Mouse (Mus musculus) lung, postnatal 4 days (tissue): ENCODE measurements at regions not wholly inside any gene's neighbourhood (a gene's known extent, or its start where the extent isn't known, plus 50 kb on each side); places are given as distances from the start of the nearest gene placed in this dataset.
"Not testable (repeated sequence)": the region's sequence is repeated elsewhere in the genome, so short reads cannot be mapped to it uniquely, and the experiment has no call there.

Experiments
- DNase-seq, 2 experiments: peaks; one replicate each; pipeline ENCODE4 v3.0.0; 2021

DNA sequence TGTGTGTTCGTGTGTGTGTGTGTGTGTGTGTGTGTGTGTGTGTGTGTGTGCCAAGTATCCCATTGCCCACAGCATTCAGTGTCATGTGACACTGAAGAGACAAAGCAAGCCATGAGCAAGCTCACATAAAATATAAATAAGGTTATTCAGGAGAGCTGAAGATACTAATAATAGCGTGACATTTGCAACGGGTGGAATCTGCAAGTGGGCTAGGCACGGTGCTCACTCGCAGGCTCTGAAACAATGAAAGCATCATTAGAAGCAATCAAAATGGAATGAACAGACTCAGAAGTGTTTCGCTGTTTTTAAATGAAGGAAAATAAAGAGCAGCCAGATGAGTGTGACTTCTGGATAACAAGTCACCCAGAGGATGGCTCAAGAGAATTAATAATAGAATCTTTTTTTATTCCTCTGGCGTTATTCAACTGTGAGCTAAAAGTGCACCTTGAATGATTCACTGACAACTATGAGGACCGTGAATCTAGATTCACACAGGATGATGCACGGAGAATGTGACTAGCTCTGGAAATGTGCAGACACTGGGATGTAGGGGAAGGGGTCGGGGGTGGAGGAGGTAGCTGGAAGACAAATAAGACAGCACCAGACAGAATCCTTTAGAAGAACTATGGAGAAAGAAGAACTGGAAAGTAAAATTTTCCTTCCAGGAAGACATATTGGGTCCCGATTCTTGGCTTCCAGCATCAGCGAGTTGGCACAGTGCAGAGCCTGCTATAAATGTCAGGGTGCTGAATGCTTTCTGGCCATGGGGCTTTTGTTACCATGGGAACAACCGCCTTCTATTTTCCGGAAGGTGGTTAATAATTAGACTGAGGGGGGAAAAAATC is 55.3 kb downstream of the Actbl2 start:
- no peak for DNase-seq

DNA sequence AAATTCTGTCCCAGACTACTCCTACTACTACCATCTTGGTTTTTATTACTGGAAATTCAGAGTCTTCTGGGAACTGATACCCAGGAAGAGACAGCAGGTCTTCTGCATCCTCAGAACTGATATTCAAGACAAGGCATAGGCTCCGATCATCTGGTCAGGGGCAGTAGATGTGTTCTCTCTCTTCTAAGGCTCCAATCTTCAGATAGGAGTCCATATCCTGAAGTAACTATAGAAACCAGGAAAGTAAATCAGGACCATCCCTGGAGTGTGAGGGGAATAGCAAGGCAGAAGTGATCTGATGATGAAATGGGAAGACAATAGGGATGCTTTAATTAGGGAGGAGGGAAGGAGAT is 55.9 kb downstream of the Actbl2 start:
- no peak for DNase-seq

DNA sequence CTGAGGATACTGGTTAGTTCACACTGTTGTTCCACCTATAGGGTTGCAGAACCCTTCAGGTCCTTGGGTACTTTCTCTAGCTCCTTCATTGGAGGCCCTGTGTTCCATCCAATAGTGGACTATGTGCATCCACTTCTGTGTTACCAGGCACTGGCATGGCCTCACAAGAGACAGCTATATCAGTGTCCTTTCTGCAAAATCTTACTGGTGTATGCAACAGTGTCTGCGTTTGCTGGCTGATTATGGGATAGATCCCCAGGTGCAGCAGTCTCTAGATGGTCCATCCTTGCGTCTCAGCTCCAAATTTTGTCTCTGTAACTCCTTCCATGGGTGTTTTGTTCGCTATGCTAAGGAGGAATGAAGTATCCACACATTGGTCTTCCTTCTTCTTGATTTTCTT is 58.7 kb downstream of the Actbl2 start:
- DNase-seq = not testable (repeated sequence)

DNA sequence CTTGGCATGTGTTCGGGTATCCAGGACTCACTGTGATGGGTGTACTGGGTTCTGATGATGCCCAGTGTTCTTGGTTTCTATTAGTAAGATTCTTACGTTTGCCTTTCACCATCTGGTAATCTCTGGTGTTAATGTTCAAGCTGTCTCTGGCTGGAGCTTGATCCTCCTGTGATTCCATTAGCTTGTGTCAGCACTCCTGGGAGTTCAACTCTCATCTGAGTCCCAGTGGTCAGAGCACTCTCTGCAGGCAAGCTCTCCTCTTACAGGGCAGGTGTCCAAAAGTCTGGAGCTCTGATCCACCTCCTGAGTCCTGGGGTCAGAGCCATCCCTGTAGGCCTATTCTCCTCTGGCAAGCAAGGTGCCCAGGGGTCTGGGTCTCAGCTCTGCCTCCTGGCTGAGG is 63.1 kb downstream of the Actbl2 start:
- DNase-seq = not testable (repeated sequence)

DNA sequence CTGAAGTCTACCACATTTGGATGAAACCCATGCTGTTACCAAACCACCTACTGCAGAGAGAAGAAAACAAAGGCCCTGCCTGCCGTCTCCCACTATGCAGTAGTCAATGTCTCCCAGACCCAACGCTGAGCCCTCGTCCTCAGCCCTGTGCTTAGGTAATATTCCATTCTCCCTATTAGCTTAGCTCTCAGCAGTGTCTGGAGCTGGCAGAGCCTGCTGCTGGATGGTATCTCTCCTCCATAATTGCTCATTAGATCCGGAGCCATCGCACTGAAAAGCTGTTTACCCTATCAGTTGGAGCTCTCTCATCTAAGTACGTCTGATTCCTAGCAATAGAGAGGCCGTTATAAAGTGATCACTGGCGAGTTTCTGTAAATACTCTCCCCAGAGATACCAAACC is 68.4 kb downstream of the Actbl2 start:
- DNase-seq = no peak

DNA sequence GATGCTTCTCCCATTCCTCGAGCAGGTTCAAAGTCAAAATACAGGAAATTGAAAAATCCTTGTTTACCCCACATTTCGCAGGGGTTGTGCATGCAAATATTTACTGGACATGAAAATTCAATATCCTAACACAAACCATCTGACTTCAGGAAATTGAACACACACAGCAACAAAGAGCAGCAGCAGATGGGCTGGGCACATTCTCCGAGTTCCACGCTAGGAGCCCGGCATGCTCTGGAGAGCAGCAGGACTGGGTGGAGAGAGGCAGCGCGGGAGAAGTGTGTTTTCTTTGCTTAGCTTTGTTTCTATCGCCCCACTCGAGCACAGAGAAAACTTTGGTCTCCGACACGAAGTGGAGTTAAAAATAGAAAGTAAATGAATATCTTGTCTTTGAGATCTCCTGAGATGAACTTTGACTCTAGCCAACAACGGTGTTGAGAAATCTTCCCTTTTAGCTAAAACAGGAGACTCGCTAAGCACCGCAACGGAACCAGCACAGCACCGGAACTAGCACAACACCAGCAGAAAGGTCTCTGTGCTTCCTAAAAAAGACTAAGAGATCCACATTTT is 71.4 kb downstream of the Actbl2 start:
- DNase-seq = peak; percentile 18 to 37

DNA sequence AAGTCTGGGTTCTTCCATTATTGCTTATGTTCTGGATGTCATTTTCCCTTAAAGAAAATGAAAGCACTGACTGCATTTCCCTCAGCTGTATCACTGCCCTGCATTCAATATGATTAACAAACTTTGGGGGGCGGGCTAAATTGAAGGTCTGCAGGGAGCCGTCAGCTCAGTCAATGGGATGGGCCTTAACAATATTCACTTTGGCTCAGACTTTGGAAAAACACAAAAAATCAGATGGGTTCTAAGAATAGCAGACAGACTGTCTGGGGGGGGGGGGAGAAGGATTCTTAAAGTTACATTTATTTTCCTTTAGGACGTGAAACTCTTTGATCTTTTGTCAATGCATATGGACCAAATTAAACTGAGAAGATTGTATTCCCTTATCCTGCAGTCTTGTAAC is 78.2 kb downstream of the Actbl2 start:
- no peak for DNase-seq

DNA sequence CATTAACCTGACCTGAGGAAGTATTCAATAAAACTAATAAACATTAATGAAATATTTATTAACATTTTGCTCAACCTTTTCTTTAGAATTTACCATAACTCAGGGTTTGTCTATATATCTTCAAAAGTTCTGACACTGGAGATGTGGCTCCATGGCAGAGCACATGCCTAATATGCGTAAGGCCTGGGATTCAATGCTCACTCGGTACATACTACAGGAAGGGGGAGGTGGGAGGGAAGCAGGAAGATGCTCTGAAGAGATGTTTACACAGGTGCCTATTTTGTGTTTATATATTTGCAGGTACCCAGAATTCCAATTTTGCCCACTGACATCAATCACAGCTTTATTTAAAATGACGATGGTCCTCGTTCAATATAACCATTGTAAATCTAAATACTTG is 79.0 kb downstream of the Actbl2 start:
- DNase-seq = no peak

DNA sequence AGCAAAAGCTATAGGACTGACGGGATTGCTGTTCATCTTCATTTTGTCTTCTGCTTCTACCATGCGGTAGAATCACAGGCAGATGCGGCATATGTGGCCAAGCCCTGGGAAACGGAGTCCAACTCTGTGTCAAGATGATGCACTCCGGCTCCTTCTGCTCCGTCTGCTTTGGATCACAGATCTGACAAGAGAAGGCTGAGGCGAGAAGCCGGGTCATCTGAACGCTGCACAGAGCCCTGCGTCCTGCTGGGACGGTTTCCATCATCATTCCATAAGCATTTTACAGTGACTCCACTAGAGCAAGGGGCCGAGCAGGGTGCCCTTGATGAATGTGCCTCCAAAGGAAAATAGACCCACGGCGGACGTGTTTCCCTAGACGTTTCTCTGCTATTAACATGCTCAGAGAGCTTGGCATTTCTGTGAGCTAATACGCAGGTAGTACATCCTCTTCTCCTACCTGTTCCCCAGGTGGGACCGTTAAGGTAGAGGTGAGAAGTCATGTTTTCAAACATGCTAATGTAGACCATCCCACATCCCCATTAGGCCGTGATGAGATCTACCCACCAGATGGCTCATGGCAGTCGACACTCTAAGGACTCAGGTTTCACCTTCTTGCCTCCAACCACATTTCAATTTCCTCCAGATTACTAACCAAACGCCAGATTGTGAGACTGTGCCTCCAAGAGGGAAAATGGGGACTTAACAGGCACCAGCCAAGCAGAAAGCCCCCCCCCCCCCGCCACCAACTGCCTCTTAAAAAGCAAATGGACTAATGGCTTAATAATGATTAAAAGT is 79.6 kb downstream of the Actbl2 start:
- DNase-seq = peak in 1 of 2 experiments; percentile 28

DNA sequence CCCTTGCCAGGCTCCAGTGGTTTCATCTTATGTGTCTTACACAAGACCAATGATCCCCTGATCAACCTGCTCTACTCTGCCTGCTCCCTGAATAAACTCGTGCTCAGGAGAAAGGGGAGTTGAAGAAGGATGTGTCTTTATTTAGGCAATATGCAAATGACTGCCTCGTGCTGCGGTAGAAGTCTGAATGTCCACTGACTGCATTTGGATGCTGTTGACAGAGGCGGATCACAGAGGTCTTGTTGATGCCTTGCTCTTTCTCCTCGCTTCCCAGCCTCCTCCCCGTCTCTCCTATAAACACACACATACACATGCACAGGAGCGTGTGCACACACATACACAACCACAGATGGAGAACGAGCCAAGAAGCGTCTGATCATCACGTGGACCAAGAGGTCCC is 90.2 kb downstream of the Actbl2 start:
- DNase-seq = no peak

DNA sequence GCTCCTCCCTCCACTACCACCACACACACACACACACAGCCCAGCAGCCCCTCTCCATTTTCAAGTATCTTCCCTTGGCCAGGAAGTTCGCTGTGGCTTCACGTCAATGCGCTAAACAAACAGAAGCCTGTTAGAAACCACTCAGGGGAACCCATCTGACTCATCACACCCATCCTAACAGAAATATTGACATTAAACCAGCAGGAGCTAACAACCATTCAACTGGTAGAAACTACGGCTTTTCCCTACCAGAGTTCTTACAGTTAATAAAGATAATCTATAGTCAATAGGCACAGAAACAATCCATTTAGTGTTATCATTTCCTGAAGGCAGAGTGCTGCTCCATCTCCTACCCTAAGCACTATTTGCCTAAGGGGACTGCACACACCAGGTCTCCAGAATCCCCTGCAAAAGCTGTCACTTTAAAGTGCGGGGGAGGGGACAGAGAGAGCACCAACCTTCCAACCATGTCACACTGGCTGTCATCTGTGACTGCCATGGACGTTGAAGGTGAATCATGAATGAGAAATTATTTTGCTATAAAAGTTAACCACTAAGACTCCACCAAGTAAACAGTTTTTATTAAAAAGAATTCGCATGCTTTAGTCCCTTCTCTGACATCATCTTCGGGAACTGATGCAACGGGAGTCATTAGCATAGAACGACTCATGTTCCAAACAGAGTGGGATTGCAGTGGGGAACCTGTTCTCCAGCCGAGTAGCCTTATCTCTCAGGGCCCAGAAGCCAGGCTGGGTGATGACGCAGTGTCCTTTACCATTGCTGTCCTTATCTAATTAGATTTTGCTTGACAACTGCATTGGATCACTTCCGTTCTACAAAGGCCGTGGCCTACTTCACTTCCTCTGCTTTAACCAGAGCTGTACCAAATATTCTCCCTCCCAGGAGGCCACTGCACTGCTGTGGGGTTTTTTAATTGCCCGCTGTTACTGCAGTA is 91.0 kb downstream of the Actbl2 start:
- DNase-seq = peak; percentile 13 to 27

DNA sequence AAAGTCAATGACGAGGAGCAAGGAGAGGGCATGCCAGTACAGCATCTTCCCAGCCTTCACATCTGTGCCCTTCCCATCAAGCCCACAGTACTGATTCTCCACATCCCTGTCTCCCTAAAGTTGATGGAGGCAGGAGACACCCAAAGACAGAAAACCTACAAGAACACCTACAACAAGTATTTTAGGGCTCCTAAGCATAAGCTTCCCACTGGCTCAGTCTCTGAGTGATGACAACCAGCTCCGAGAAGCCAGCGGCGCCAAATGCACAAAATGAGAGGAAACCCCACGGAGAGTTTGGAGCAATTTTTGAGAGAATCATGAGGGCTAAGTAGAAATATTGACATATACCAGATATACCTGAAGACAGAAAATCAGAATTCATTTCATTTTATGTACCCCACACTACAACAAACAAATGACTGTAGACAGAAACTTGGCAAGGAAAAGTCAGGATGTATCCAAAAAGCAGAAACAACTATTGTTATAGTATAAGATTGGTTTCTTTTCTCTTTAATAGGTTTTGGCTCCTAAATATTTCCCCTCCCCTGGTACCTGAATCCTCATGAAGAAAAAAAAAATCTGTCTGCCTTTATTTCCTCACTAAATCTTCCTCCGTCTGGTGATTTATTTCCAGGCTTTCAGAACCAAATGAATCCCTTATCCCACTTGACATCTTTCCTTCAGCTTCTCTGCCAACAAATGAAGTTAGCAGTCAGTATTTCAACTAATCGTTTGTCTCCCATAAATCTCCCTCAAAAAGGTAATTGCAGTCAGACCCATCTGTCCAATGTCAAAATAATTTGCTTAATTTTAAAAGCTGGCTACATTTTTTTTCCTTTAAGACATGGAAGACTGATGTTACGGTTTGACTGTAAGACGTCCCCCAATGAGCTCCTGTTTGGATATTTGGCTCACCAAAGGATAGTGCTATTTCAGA is 102.0 kb downstream of the Actbl2 start:
- DNase-seq = no peak

DNA sequence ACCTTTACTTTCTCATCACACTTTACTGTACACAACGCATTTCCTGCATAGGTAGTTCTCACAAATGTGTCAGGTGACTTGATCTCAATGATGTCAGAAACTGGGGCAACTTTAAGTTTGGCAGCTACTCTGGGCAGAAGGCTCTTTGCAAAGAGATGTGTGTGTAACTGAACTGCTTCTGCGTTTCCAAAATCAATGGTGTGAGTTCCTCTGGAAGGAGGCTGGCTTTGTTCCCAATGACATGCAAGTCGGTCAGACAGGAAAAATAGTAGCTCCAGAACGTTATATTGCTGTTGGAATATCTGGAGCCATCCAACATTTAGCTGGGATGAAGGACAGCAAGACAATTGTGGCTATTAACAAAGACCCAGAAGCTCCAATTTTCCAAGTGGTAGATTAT is 106.6 kb downstream of the Actbl2 start:
- no peak for DNase-seq

DNA sequence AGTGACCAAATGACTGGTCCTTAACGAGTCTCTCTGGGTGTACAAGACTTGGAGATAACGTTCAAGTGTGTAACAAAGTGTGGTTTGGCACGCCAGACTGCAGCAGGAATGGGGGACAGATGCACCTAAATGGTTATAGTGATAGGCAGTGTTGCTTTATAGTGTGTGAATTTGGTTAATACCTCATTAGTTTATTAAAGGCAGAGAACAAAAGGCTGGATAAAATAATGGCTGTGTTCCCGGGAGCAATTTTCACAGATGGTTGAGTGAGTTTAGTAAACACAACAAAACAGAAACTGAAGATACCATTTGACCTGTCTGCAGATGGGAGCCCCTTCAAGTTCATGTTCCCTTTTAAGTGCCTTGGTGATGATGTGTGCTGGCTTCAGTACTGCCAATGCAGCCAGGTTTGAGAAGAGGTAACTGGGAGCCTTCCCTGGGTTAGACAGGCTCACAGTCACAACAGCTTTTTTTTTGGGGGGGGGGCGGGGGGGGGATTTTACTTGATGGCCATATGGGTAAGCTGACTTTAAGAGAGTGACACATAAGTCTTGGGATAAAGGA is 108.4 kb downstream of the Actbl2 start:
- no peak for DNase-seq

DNA sequence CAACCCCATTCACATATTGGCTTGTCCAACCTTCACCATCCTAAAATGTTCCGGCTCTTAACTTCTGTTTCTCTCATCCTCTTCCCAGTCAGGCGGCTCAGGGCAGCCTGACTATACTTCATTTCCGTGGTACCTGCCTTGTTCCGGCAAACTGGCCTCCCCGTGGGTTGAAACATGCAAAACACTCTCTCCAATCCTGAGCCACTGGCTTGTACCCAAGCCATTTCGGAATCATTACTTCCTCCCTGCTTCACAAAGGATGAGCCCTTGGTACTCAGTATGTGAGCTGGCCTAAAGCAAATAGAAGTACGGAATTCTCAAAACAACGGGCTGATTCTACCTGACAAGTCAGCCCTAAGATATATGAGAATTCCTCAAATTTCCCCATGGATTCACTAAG is 112.1 kb downstream of the Actbl2 start:
- no peak for DNase-seq

DNA sequence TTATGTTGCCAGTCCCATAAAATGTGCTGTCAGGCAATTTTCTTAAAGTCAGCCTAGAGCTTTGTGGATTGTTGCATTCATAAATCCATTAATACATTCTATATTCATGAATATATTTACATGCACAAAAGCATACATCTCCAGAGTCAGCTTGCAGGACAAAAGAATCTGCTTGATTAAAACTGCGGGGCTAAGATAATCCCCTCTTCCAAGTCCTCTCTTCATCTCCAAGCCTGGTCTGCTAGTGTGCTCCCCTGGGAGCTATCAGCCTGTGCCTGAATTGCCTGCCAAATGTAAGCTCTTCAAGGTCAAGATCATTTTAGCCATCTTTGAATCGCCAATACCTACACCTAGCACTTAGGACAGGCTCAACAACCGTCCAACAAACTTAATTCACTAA is 112.8 kb downstream of the Actbl2 start:
- no peak for DNase-seq

DNA sequence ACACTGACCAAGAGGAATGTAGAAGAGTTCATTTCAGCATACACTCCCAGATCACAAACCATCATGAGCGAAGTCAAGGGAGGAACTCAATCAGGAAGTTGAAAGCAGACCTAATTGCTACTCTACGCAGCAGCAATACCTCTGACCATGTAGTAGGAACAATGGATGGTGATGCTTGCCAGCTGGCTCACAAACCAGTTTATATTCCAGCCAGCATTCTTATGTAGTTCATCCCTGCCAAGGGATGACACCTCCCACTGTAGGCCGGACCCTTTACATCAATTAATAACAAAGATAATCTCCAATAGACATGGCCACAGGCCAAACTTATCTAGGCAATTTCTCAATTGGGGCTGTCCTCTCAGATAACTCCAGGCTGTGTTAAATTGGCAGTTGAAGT is 115.1 kb downstream of the Actbl2 start:
- peak; percentile 39 to 57 for DNase-seq

DNA sequence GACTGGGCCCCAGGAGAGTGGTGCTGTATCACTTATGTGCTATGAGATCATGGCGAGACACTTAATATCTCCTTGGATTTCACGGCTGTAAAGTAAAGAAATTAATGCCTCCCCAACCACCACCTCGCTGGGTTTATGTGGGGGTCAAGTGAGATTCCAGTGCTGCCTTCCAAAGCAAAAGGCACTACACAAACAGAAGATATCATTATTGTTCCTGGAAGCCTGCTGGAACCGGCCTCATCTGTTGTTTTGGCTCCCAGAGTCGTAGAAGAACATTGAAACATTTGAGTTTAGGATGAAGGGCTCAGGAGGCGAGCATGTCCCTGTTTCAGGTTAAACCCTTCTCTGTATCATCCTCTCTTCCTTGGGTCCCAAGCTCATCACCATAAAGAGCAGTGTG is 116.6 kb downstream of the Gpbp1 start:
- no peak for DNase-seq

DNA sequence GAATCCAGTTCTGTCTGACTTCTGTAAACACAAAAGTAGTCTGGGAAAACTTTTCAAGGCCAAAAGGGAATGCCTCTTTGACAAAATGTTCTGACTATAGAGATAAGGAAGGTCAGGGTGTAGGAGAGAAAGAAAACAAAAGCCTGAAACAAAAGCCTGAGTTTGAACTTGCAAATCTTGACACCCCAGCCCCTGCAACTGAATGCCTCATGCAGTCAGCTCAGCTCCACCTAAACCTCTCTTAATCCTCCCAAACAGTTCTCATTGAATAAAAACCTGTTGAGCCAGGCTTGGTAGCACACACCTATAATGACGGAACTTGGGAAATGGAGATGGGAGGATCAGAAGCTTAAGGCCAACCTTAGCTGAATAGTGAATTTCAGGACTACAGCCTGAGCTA is 116.1 kb downstream of the Gpbp1 start:
- DNase-seq = no peak
